In genomic region chr16:90149335-90149734, GRCm38 (mm10) we compare ENCODE assay signal across 18 mouse cellular contexts. TPM values are rescaled to one million over a fixed set of nuclear protein-coding genes. Genes with fewer than 3 reads are reported as not detected.
A peak's percentile ranks its signal among the peaks of the same experiment; 100 is the strongest.
DNase-seq lines count a peak whose midpoint lies in the region; ATAC-seq and TF ChIP-seq lines count a peak whose summit lies in the region.
"Had no signal": no experiment of that assay in that cellular context is flagged by ENCODE, and none has a peak within 500 bp of the region (broad histone marks: within the 10 kb centered on the region; RNA-seq: fewer than 3 reads in every experiment).

No protein-coding gene starts in this region.

- H3K4me3 ChIP-seq in heart, embryonic 16.5 days (ENCODE audit: low read length): no peak overlapping the region
- no peak overlapping the region for H3K4me3 ChIP-seq in heart, adult 2 months
- no peak overlapping the region for H3K4me3 ChIP-seq in intestine, embryonic 16.5 days (ENCODE audit: low read length)
- no peak overlapping the region for H3K4me3 ChIP-seq in hindbrain, embryonic 16.5 days (ENCODE audit: low read length)
- H3K4me3 ChIP-seq: forebrain, embryonic 10.5 days; gastrocnemius, adult 2 months had no signal

- no peak for ATAC-seq in heart, embryonic 16.5 days (replicated peaks; ENCODE audit: extremely low read depth, insufficient read depth, low FRiP score)
- ATAC-seq in intestine, embryonic 16.5 days: peak; percentile 58; the same call in 1 of the 2 replicates
- no peak for ATAC-seq in hindbrain, embryonic 16.5 days
- ATAC-seq: hindbrain, postnatal 0 days had no signal

- peak overlapping the region; percentile 49; the same call in 1 of the 2 replicates for H3K27ac ChIP-seq in heart, embryonic 16.5 days (ENCODE audit: low read length)
- H3K27ac ChIP-seq in heart, adult 2 months: no peak overlapping the region
- H3K27ac ChIP-seq in intestine, embryonic 16.5 days (ENCODE audit: low read length): no peak overlapping the region
- H3K27ac ChIP-seq in hindbrain, embryonic 16.5 days (ENCODE audit: low read depth, low read length): no peak overlapping the region
- H3K27ac ChIP-seq: forebrain, embryonic 10.5 days; gastrocnemius, adult 2 months; hindbrain, postnatal 0 days had no signal

- 0 out of 2 replicates have a peak overlapping the region, but pooled peaks have one; percentile 51 for H3K9ac ChIP-seq in heart, embryonic 16.5 days (ENCODE audit: low read length)
- H3K9ac ChIP-seq in heart, adult 2 months (ENCODE audit: low read depth, low read length): no peak overlapping the region
- peak overlapping the region; percentile 6; the same call in 1 of the 2 replicates for H3K9ac ChIP-seq in intestine, embryonic 16.5 days (ENCODE audit: low read depth, low read length)
- H3K9ac ChIP-seq in hindbrain, embryonic 16.5 days (ENCODE audit: low read depth, low read length): no peak overlapping the region

- intact Hi-C loops in heart, adult 2 months (cut with DNase I): no loop called here

- 53% methylated on average over 9 of the region's 9 CpGs for WGBS in heart, embryonic 16.5 days
- 73% methylated on average over 9 of the region's 9 CpGs for WGBS in heart, adult 2 months
- 57% methylated on average over 9 of the region's 9 CpGs for WGBS in intestine, embryonic 16.5 days
- 79% methylated on average over 9 of the region's 9 CpGs for WGBS in hindbrain, embryonic 16.5 days

- no peak overlapping the region for H3K4me2 ChIP-seq in heart, embryonic 16.5 days (ENCODE audit: low read depth, low read length)
- H3K4me2 ChIP-seq in intestine, embryonic 16.5 days (ENCODE audit: low read depth, low read length): peak overlapping the region; percentile 12; the same call in 1 of the 2 replicates
- H3K4me2 ChIP-seq in hindbrain, embryonic 16.5 days (ENCODE audit: low read length): no peak overlapping the region
- H3K4me2 ChIP-seq: liver, embryonic 11.5 days had no signal

- no peak for TF ChIP-seq CTCF in heart, adult 2 months (IDR thresholded peaks at IDR 0.05)

- no peak for TF ChIP-seq EP300 in heart, adult 2 months (IDR thresholded peaks at IDR 0.05; ENCODE audit: insufficient read depth, low read depth, low read length)

- H3K4me1 ChIP-seq in heart, embryonic 16.5 days (ENCODE audit: control insufficient read depth, insufficient read depth, low read length): peaks cover 15% of the 10 kb centered on the region
- no peaks in the 10 kb centered on the region for H3K4me1 ChIP-seq in heart, adult 2 months (ENCODE audit: control insufficient read depth, insufficient read depth, low read length)
- H3K4me1 ChIP-seq in intestine, embryonic 16.5 days (ENCODE audit: control insufficient read depth, insufficient read depth, low read length): peaks cover 14% of the 10 kb centered on the region
- peaks cover 3% of the 10 kb centered on the region; the same call in 1 of the 2 replicates for H3K4me1 ChIP-seq in hindbrain, embryonic 16.5 days (ENCODE audit: control insufficient read depth, insufficient read depth, low read depth, low read length)

- 0 out of 2 replicates have a peak, but pooled peaks cover 4% of the 10 kb centered on the region for H3K27me3 ChIP-seq in heart, embryonic 16.5 days (ENCODE audit: control insufficient read depth, insufficient read depth, low read length)
- H3K27me3 ChIP-seq in heart, adult 2 months (ENCODE audit: control insufficient read depth, insufficient read depth, low read length): no peaks in the 10 kb centered on the region
- no peaks in the 10 kb centered on the region for H3K27me3 ChIP-seq in intestine, embryonic 16.5 days (replicated peaks; ENCODE audit: control insufficient read depth, insufficient read depth, low read length)
- no peaks in the 10 kb centered on the region for H3K27me3 ChIP-seq in hindbrain, embryonic 16.5 days (replicated peaks; ENCODE audit: control insufficient read depth, insufficient read depth, low read length)

- no peak for DNase-seq in heart, adult 2 months
- peak; percentile 22 for DNase-seq in urinary bladder, postnatal 14 days (ENCODE audit: low spot score)
- no peak for DNase-seq in urinary bladder, postnatal 36 days (ENCODE audit: low spot score in 2 of 2)
- DNase-seq in kidney, postnatal 4 days: no peak
- DNase-seq: adrenal gland, adult 8-10 months; cerebellum, adult 11 months; cerebellum, postnatal 10 days; gastrocnemius, adult 2 months; kidney, adult 9 months; lung, adult 18-20 months; lung, postnatal 36 days; thymus, postnatal 25 days had no signal

- H3K79me2 ChIP-seq in heart, adult 2 months (replicated peaks; ENCODE audit: control insufficient read depth, insufficient read depth, low read length): no peaks in the 10 kb centered on the region

- no peaks in the 10 kb centered on the region for H3K9me3 ChIP-seq in heart, embryonic 16.5 days (replicated peaks; ENCODE audit: control insufficient read depth, low read length)
- no peaks in the 10 kb centered on the region for H3K9me3 ChIP-seq in intestine, embryonic 16.5 days (ENCODE audit: control insufficient read depth, low read length)
- H3K9me3 ChIP-seq in hindbrain, embryonic 16.5 days (ENCODE audit: control insufficient read depth, low read length): no peaks in the 10 kb centered on the region
- H3K9me3 ChIP-seq: forebrain, embryonic 10.5 days had no signal

- H3K36me3 ChIP-seq in heart, embryonic 16.5 days (ENCODE audit: control insufficient read depth, insufficient read depth): no peaks in the 10 kb centered on the region
- H3K36me3 ChIP-seq in heart, adult 2 months (ENCODE audit: control insufficient read depth, insufficient read depth, low read length): no peaks in the 10 kb centered on the region
- H3K36me3 ChIP-seq in intestine, embryonic 16.5 days (ENCODE audit: control insufficient read depth, insufficient read depth, low read length): no peaks in the 10 kb centered on the region
- no peaks in the 10 kb centered on the region for H3K36me3 ChIP-seq in hindbrain, embryonic 16.5 days (ENCODE audit: control insufficient read depth, insufficient read depth, low read length)
- H3K36me3 ChIP-seq: forebrain, embryonic 10.5 days had no signal

- TF ChIP-seq POLR2A in heart, adult 2 months (IDR thresholded peaks at IDR 0.05; ENCODE audit: insufficient read depth, low read depth, low read length): no peak

RNA-seq across cellular contexts. Expression of gene Tiam1, which starts 5.8 kb away (rescaled TPM):
- polyA plus RNA-seq in heart, embryonic 16.5 days (2015; fragmentation: Nextera tagmentation; extraction: Ambion mirVana): 6.9 and 9.4 TPM in 2 replicates
- total RNA-seq in heart, adult 2 months (2021): 1 to 10 TPM; 4.4 to 7.9 TPM
- 2.3 and 2.5 TPM in 2 replicates for polyA plus RNA-seq in heart, adult 2 months (2012; rRNA removed)
- 7.4 and 8.1 TPM in 2 replicates for polyA plus RNA-seq in intestine, embryonic 16.5 days (2015; fragmentation: Nextera tagmentation; extraction: Ambion mirVana)
- polyA plus RNA-seq in hindbrain, embryonic 16.5 days (2015; fragmentation: Nextera tagmentation; extraction: Ambion mirVana): 16.6 and 21.1 TPM in 2 replicates

Comparison
In these comparisons a context has a peak if more than half of its experiments do, and no peak if none do; other contexts are left out.
1. H3K9ac ChIP-seq: peak in heart, embryonic 16.5 days (single experiment) and intestine, embryonic 16.5 days (single experiment); none in heart, adult 2 months (single experiment) and hindbrain, embryonic 16.5 days (single experiment).